Mouse (Mus musculus): ENCODE data around the gene Rab3a. TPM values are rescaled to one million over a fixed set of nuclear protein-coding genes. Genes with fewer than 3 reads are reported as not detected.

The Rab3a gene
- total RNA-seq (2022), result 10 to 100 TPM; 28.5 to 34.0 (median 32.3) TPM

DNA sequence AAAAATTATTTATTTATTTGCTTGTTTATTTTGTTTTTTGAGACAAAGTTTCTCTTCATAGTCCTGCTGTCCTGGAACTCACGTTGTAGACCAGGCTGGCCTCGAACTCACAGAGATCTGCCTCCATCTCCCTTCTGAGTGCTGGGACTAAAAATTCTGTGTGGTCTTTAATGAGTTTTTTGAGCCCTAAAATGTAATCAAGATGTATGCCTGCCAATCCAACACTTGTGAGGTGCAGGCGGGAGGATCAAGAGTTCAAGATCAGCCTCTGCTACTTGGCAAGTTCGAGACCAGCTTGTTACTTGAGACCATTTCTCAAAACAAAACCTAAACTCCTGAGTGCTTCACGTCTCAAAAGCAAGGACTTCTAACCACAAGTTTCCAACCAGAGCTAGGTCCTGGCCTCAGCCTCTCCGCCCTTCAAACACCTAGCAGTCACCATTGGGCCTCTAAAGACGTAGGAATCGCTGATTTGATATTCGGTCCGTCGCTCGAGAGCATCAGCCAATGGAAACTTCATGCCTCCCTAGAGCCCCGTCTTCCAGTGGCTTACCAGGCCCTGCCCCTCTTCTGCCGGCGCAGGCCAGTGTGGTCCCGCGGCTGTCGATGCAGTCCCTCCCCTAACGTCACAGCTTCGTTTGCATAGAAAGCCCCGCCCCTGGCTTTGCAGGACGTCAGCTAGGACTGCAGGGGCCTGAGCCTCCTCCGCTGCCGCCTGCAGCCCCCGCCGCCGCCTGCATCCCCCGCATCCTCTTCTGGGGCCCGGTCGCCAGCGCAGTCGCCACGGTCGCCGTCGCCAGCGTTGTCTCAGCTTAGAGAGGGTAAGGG, at the start of gene Rab3a:
Rab3a (plus strand) TSS at position 637 of the 828 bp plus-strand sequence.
- peak; percentile 95 to 97 for DNase-seq (ENCODE audit: low spot score in 2 of 2)

DNA sequence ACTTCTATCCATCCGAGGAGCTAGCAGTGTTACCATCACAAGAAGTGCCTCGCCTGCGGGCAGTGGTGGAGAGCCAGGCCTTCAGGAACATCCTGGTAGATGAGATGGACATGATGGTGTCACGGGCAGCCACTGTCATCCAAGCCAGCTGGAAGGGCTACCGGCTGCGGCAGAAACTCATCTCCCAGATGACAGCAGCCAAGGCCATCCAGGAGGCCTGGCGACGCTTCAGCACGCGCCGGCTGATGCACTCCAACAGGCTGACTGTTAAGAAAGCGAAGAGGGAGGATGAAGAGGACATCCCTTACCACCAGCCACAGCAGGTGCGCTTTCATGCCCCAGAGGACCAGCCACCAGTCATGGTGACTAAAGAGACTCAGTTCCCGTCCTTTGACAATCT, 46.2 kb upstream of the Rab3a start:
- DNase-seq (ENCODE audit: low spot score in 2 of 2), result peak in 1 of 2 experiments; percentile 51

DNA sequence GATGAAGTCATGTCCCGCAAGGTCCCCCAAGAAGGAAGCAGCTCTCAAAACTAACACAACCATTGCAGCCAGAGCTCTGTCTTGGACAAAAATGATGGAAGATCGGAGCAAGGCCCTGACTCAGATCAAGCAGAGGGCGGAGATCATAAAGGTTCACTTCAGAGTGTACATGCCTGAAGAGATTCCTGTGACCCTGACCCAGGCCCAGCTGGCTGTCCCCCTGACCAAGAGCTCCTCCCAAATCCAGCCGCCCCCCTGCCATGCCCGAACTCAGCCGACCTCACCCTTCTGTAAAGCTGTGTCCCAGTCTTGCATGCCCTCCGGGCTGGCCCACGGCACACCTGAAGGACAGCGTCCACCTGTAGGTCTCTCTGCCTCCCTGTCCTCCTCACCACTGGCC, 44.7 kb upstream of the Rab3a start:
- DNase-seq (ENCODE audit: low spot score in 2 of 2), result no peak

DNA sequence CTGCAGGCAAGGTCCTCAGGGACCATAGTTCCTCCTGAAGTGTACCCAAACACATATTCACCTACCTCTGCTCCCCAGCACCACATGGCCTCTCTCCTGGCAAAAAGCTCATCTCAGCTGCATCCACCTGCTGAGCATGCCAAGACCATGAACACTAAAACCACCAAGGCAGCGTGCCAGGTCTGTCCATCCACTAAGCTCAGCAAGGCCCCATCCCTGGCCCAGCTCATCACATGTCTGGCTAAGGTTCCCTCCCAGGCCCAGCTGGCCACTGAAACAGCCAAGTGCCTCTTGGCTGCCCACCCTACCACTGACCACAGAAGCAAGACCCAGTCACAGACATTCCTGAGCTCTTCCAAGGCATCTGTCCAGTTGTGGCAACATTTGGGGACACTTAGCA, 44.2 kb upstream of the Rab3a start:
- peak in 1 of 2 experiments; percentile 77 for DNase-seq (ENCODE audit: low spot score in 2 of 2)

DNA sequence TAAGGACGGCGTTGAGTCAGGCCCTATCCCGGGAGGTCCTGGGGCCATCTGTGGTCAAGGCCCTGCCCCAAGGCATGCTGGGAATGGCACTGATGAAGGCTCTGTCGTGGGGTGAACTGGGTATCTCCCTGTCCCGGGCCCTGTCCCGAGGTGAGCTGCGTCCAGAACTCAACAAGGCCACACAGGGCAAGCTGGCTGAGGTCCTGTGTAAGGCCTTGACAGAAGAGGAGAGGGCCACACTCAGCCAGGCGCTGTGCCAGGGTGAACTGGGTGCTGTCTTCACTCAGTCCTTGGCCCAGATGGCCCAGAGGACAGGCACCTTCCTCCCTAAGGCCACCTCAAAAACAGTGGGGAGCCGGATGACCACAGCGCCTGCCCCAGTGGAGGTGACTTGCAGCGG, 43.4 kb upstream of the Rab3a start:
- DNase-seq (ENCODE audit: low spot score in 2 of 2), result no peak

DNA sequence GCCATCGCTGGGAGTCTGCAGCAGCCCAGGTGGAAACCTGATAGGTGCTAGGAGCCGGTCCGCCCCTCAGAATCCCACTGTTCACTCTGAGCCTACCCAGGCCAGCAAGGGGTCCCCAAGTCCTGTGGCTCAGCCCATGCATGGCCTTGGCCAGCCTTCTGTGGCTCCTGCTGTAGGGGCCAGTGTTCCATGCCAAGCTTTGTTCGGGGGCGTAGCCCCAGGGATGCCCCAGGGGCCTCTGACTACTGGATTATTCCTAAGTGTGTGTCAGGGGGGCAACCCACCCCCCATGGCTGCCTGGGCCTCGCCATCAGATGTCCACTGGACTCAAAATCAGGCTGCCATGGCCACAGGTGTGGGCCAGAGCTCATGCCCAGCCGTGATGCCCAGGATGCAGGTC, 40.5 kb upstream of the Rab3a start:
- DNase-seq (ENCODE audit: low spot score in 2 of 2), result no peak

DNA sequence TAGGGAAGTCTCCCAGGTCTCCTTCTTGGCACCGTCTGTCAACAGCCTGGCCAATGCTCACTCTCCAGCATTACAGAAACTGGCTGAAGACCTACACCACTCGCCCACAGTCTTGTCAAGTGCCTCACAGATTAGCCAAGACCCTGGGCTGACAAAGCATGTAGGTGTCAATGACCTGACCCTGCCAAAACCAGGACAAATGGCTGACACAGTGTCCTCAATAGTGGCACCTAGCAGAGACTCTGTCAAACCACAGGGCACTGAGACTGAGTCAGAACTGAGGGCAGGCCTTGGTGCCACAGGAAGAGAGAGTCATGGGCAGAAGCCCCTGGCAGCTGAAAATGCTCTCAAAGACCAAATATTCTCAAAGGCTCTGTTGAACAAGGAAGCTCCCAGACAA, 39.4 kb upstream of the Rab3a start:
- no peak for DNase-seq (ENCODE audit: low spot score in 2 of 2)

DNA sequence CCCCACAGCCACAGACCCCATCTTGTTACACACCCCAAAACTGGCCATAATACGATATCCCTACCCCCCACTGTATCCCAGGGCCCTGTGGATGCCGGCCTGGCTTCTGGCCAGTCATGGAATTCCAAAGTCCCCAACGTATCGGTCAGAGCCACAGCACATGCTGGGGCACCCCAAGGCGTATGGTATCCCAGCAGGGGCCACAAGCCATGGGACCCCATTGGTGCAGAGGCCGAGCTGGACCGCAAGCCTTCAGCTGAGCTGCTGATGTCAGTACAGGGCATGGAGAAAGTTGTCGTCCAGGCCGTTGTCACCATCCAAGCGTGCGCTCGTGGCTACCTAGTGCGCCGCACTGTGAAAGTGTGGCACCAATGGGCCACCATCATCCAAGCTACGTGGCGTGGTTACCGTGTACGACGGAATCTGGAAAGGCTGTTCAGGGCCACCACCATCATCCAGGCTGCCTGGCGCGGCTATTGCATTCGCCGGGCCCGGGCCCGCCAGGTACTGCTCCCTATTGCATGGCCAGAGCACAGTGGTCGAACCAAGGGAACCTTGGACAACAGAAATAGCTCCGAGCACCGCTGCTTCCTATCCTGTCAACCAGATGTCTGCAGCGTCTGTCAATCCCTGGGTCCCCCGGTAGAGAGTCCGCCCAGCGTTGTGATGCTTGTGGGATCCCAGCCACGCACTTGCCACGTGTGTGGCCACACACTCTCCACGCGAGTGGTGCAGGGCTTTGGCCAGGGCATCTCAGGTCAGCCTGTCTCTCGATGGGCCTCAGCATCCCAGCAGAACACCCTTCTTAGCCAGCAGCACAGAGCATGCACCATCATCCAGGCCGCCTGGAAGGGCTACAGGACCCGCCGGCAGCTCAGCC, 37.7 kb upstream of the Rab3a start:
- DNase-seq (ENCODE audit: low spot score in 2 of 2), result no peak

DNA sequence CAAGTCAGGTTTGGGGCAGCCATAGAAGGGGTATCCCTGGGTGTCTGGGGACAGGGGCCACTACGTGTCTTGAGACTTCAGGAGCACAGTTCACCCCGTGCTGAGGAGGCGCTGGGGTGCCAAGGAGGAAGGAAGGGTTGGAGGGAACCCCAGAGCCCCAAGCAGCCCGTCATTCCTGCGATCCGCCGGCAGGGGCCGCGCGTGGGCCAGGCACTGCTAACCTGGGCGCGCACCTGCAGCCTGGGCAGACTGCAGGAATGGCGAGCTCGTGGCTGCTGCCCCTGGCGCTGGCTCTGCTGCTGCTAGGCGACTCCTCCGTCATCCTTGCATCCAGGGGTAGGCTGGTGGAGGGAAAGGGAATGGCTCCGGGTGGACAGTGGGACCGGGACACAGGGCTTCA, 36.2 kb upstream of the Rab3a start, which contains the start of gene Gm3336:
Gm3336 (plus strand) TSS at position 247 of the 400 bp plus-strand sequence.
- DNase-seq (ENCODE audit: low spot score in 2 of 2), result no peak

DNA sequence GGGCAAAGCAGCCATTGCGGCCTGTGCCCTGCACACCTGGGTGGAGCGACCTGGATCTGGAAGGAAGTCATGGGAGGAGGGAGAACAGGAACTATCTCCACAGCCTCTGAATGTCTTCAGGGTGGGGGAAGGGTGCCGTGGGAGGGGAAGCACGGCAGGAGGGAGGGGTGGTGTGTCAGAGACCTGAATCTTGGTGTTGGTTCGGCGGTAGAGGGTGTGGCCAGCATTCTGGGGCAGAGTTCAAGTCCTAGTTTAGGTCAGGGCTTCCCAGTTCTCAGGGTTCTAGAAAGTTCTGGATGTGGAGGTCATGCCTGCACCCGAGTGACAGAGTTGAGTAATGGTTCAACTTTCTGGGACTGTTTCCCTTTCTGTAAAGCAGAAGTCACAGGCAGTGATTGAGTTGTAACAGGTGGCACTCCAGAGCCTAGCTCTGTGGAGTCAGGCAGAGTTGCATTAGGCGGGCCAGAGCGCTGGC, 34.6 kb upstream of the Rab3a start:
- DNase-seq (ENCODE audit: low spot score in 2 of 2), result no peak

DNA sequence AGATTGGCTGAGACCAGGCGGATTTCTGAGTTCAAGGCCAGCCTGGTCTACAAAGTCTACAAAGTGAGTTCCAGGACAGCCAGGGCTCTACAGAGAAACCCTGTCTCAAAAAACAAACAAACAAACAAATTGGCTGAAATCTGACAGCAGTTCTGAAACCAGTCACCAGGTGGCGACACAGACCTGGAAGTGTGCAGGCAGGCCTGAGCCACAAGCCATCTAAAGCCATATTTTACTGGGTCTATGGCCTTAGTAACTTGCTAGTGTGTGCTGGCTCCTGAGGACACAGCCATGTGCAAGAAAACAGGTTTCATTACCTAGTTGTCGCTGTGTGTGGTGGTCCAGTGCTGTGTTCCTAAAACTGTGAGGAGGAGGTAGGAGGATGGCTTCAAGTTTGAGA, 33.7 kb upstream of the Rab3a start:
- DNase-seq (ENCODE audit: low spot score in 2 of 2), result peak; percentile 72 to 73

DNA sequence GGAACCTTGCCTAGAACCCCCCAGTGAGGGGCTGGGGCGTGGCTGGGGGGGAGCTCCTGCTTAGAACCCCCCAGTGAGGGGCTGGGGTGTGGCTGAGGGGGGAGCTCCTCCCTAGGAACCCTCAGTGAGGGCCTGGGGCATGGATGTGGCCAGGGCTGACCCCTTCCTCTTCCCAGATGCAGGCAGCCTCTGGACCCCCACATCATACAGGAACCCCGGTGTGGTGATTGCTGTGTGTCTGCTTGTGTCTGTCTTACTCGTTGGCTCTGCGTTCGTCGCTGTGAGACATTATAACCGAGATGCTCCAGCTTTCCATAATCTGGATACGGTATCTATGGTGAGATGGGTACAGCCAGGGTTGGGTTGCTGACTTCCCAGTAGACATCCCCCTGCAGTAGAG, 32.9 kb upstream of the Rab3a start:
- DNase-seq (ENCODE audit: low spot score in 2 of 2), result no peak

DNA sequence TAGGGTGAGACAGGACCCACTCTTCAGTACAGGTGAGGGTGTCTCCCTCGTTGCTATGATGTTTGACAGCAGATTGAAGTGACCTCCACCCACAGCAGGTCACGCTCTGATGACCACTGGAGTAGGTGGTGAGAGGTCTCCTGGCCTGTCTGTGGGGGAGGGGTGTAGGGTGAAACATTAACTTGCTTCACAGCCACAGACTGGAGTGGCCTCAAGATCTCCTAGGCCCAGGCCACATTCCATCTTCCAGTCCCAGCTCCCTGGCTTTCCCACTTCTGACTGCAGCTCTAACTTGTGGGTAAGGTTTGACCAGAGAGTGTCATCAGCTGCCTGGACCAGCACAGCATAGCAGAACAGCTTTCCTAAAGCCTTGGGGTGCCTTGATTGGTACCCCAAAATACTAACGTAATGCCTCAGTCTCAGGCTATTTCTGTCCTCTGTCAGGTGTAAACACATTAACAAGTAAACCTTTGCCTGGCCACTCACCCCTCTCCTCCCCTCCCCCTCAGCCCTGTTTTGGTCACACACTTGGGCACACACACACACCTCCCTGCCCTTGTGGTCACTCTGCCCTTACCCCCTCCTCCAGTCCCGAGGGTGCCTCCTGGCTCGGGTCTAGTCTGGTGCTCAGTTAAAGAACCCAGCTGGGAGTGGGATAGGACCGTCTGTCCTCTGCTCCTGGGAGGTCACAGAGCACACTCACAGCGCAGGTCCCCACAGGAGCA, 30.8 kb upstream of the Rab3a start, which contains the start of gene Pde4c:
Pde4c (plus strand) TSS at position 235 of the 725 bp plus-strand sequence.
- no peak for DNase-seq (ENCODE audit: low spot score in 2 of 2)

DNA sequence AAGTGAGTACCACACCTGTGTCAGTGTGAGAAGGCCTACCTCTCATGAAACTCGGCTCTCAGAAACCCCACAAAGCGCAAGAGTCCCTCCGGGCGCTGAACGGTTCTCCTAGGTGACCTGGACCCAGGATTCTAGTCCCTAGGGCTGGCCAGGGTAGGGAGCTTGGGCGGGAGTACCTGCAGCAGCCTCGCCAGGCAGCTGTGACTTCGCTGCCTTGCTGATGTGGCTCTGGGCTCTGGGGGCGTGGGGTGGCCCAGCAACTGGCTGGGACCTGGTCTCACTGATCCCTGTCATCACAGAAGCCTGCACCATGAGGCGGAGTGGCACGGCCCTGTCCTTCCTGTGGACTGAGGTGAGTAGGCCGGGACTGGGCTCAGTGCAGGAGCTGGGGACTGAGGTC, 30.3 kb upstream of the Rab3a start:
- DNase-seq (ENCODE audit: low spot score in 2 of 2), result no peak

DNA sequence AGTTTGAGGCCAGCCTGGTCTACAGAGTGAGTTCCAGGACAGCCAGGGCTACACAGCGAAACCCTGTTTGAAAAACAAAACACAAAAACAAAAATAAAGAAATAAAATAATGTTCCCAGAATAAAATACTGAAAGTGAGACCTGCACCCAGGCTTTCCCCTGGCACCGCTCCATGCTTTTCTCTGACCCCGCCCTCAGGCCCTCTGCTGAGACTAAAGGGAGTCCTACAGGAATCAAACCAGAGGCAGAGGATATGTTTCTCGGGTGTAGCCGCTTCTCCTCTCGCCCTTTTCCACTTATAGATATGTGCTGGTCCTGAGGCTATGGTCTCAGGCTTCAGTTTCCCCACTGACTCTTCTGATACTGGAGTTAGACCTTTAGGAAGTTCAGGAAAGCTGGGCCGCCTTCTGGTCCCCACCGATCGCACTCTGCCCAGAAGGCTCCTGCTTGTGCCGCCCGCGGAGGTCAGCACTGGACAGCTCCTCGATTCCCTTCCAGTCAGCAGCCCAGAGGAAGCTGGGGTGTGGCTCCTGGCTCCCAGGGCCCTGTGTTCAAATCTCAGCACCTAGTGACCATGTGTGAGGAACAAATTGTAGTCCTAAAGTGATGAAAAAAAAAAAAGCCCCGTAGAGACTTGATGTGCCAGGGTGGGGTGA, 28.6 kb upstream of the Rab3a start:
- DNase-seq (ENCODE audit: low spot score in 2 of 2), result no peak

DNA sequence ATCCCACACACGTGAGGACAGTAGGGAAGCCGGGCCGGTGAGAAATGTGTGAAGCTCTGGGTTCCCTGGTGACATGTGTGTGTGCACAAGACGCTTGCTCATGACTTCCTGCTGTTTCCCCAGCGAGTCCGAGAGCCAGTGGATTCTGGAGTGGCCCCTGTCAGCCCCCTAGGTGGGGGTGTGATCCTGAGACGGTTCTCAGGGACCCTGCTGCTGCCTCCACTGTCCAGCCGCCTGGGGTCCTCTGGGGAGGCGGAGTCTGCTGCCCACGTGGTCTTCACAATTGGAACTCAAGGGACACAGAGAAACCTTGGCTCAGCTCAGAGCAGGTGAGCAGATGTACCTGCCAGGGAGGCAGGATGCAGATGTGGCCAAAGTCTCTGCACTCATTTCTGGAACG, 27.8 kb upstream of the Rab3a start:
- no peak for DNase-seq (ENCODE audit: low spot score in 2 of 2)

DNA sequence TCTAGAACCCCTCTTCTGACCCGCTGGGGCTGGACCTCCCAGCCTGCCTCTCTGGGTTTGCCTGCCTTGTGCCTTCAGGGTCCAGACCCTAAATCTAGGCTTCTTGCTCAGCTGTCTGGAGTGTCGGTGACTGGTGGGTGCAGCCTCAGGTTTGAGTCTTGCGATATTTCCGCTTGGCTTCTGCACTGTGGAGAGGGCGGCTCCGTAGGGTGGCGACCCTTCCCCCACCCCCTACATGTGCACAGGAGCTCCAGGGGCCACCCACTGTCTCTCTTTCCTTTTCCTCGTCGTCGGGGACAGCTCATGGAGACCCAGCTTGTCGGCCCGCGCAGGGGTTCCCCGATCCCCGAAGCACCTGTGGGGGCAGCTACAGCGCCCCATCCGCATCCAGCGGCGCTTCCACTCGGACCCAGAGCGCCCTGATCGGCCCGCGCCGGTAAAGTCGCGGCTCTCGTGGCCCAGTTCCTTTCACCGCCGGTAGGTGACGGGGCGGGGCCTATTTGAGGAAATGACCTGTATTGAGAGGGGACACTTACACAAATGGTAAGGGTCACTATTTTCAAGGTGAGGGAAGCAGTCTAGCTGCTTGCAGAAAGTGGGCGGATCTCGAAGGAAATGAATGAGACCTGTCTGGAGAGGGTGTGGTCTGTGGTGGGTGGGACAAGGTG, 24.5 kb upstream of the Rab3a start:
- DNase-seq (ENCODE audit: low spot score in 2 of 2), result no peak

DNA sequence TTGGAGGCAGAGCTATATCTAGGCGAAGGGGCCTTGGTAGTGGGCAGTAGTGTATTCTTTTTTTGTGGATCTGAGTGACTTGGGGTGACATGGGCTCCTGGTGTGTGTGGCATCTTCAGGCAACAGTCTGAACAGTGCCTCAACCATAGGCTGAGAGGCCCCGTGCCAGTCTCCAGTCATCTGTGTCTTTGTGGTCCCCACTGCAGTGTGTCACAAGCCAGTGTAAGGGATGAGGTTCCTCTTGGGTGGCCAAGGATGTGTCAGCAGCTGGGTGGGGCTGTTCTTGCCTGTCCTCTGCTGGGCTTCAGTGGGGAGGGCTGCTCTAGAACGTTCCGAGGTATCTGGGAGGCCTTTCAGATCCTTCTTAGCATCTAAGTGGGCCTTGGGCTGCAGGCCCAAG, 23.5 kb upstream of the Rab3a start:
- no peak for DNase-seq (ENCODE audit: low spot score in 2 of 2)

DNA sequence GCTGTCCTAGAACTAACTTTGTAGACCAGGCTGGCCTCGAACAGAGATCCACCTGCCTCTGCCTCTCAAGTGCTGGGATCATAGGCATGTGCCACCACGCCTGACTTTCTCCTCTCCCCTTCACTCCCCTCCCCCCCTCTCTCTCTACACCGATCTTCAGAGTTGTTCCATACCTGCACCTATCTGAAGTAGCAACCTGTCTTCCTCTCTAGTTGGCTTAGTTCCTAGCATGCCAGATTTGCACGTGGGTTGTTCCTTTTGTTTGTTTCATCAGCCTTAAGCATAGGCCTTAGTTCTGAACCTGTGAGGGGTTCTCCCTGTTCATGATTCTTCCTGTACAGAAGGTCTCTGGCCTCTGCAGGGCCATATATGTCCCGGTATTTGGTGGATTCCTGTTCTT, 16.8 kb upstream of the Rab3a start:
- DNase-seq (ENCODE audit: low spot score in 2 of 2), result no peak

DNA sequence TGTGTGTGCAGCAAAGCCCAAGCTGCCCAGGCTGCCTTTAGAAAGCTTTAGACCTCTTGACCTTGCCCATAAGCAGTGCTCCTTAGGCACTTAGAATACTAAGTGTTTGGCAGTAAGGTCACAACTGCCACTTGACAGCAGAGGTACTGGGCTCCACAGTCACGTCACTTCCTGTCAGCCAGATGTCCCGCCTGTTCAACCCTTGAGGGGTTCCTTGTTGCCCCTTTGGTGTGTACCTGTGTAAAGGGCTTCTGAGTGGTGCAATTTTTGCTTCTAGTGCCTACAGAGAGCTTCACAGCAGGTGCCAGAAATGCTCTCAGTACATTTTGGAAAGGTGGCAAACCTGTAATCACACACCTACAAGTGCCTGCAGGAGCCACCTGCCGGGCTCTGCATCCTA, 16.3 kb upstream of the Rab3a start:
- DNase-seq (ENCODE audit: low spot score in 2 of 2), result no peak

All from gastrocnemius, adult 8-10 months (tissue).